Mouse (Mus musculus): Measurements from ENCODE around the gene Mst1r. TPM values are rescaled to one million over a fixed set of nuclear protein-coding genes. Genes with fewer than 3 reads are reported as not detected.

Mst1r gene
- polyA plus RNA-seq, 1 experiment = 4.6 TPM

GRCm38 (mm10) chr9:107955613-107956289, 49.1 kb downstream of the Mst1r start:
- no peak overlapping the region for H3K27ac ChIP-seq (ENCODE audit: control insufficient read depth, insufficient read depth, low read depth, low read length)
- H3K4me3 ChIP-seq (ENCODE audit: control insufficient read depth, low read depth, low read length) = no peak overlapping the region
- no peaks in the 10 kb centered on the region for H3K27me3 ChIP-seq (ENCODE audit: control insufficient read depth, insufficient read depth, low read length)
- peaks cover 3% of the 10 kb centered on the region; the same call in 1 of the 2 replicates for H3K4me1 ChIP-seq (ENCODE audit: control insufficient read depth, insufficient read depth, low read length)
- peaks cover 1% of the 10 kb centered on the region for H3K36me3 ChIP-seq (ENCODE audit: control insufficient read depth, insufficient read depth, low read length)
- TF ChIP-seq CTCF (IDR thresholded peaks at IDR 0.05; ENCODE audit: control insufficient read depth, insufficient read depth, insufficient replicate concordance, low read depth, low read length) = no peak
- no peak for TF ChIP-seq POLR2A (IDR thresholded peaks at IDR 0.05; ENCODE audit: control insufficient read depth, low read depth, low read length)

DNA sequence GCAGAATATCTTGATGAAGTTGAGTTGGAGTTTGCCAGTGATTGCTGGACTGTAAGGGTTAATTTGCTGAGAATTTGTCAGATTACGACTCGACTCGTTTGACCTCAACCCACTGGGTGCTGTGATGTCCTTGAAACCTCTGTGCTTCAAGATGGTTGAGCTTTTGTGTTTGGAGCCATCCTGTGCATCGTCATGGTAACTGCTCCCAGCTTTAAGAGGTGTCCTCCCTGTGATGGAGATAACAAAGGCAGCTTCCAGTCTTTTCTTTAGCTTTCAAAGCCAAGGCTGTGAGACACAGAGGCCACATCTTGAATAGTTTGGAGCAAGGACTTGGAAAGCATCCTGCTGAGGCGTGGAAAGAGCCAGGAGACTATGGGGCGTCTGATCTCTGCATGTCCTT, 50.5 kb downstream of the Mst1r start:
- TF ChIP-seq POLR2A (IDR thresholded peaks at IDR 0.05; ENCODE audit: control insufficient read depth, low read depth, low read length) (no peak), CTCF (IDR thresholded peaks at IDR 0.05; ENCODE audit: control insufficient read depth, insufficient read depth, insufficient replicate concordance, low read depth, low read length) (no peak)
- Histone ChIP-seq H3K4me3 (ENCODE audit: control insufficient read depth, low read depth, low read length) (no peak overlapping the region), H3K36me3 (ENCODE audit: control insufficient read depth, insufficient read depth, low read length) (peaks cover 1% of the 10 kb centered on the region), H3K27ac (ENCODE audit: control insufficient read depth, insufficient read depth, low read depth, low read length) (no peak overlapping the region), H3K4me1 (ENCODE audit: control insufficient read depth, insufficient read depth, low read length) (no peaks in the 10 kb centered on the region), H3K27me3 (ENCODE audit: control insufficient read depth, insufficient read depth, low read length) (no peaks in the 10 kb centered on the region)

- Histone ChIP-seq H3K4me1 (ENCODE audit: control insufficient read depth, insufficient read depth, low read length) (no peaks in the 10 kb centered on the region), H3K27me3 (ENCODE audit: control insufficient read depth, insufficient read depth, low read length) (no peaks in the 10 kb centered on the region), H3K4me3 (ENCODE audit: control insufficient read depth, low read depth, low read length) (no peak overlapping the region), H3K27ac (ENCODE audit: control insufficient read depth, insufficient read depth, low read depth, low read length) (no peak overlapping the region), H3K36me3 (ENCODE audit: control insufficient read depth, insufficient read depth, low read length) (peaks cover 1% of the 10 kb centered on the region)
- TF ChIP-seq CTCF (IDR thresholded peaks at IDR 0.05; ENCODE audit: control insufficient read depth, insufficient read depth, insufficient replicate concordance, low read depth, low read length) (no peak), POLR2A (IDR thresholded peaks at IDR 0.05; ENCODE audit: control insufficient read depth, low read depth, low read length) (no peak)
Observed at GRCm38 (mm10) chr9:107959896-107960295, 53.2 kb downstream of the Mst1r start.

DNA sequence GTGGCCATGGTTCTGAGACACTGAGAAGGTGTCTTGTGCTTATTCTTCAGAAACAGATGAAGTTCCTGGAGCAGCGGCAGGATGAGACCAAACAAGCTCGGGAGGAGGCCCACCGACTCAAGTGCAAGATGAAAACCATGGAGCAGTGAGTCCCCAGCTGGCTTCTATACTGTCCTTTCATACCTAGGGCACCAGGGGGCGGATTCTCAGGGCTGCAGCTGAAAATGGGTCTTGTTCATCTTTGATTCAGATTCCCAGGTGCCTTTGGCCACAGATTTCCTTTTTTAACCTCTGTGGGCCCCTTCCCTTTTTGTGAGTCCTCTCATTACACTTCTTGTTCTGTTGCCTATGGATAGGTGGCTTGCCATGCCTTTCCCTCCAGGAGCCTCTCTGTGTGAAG, 54.3 kb downstream of the Mst1r start:
- Histone ChIP-seq H3K27me3 (ENCODE audit: control insufficient read depth, insufficient read depth, low read length) (no peaks in the 10 kb centered on the region), H3K36me3 (ENCODE audit: control insufficient read depth, insufficient read depth, low read length) (peaks cover 1% of the 10 kb centered on the region), H3K27ac (ENCODE audit: control insufficient read depth, insufficient read depth, low read depth, low read length) (no peak overlapping the region), H3K4me3 (ENCODE audit: control insufficient read depth, low read depth, low read length) (no peak overlapping the region), H3K4me1 (ENCODE audit: control insufficient read depth, insufficient read depth, low read length) (no peaks in the 10 kb centered on the region)
- no peak for TF ChIP-seq POLR2A (IDR thresholded peaks at IDR 0.05; ENCODE audit: control insufficient read depth, low read depth, low read length)
- TF ChIP-seq CTCF (IDR thresholded peaks at IDR 0.05; ENCODE audit: control insufficient read depth, insufficient read depth, insufficient replicate concordance, low read depth, low read length) = no peak

DNA sequence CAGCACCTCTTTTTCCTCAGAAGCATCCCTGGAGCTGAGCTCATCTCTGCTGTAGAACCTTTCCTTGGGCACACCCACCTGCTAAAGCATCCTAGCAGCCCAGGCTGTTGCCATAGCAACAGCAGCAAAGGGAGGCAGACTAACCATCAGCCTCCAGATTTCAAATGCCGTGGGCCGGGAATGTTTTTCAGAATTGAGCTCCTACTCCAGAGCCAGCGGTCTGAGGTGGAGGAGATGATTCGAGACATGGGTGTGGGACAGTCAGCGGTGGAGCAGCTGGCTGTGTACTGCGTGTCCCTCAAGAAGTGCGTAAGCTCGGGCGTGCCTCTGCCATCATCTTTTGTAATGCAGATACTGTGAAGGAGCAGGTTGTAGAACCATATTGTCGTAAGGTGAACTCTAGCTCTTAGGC, 54.7 kb downstream of the Mst1r start:
- Histone ChIP-seq H3K4me1 (ENCODE audit: control insufficient read depth, insufficient read depth, low read length) (no peaks in the 10 kb centered on the region), H3K27me3 (ENCODE audit: control insufficient read depth, insufficient read depth, low read length) (no peaks in the 10 kb centered on the region), H3K4me3 (ENCODE audit: control insufficient read depth, low read depth, low read length) (no peak overlapping the region), H3K27ac (ENCODE audit: control insufficient read depth, insufficient read depth, low read depth, low read length) (no peak overlapping the region), H3K36me3 (ENCODE audit: control insufficient read depth, insufficient read depth, low read length) (peaks cover 1% of the 10 kb centered on the region)
- TF ChIP-seq CTCF (IDR thresholded peaks at IDR 0.05; ENCODE audit: control insufficient read depth, insufficient read depth, insufficient replicate concordance, low read depth, low read length) = no peak
- no peak for TF ChIP-seq POLR2A (IDR thresholded peaks at IDR 0.05; ENCODE audit: control insufficient read depth, low read depth, low read length)

DNA sequence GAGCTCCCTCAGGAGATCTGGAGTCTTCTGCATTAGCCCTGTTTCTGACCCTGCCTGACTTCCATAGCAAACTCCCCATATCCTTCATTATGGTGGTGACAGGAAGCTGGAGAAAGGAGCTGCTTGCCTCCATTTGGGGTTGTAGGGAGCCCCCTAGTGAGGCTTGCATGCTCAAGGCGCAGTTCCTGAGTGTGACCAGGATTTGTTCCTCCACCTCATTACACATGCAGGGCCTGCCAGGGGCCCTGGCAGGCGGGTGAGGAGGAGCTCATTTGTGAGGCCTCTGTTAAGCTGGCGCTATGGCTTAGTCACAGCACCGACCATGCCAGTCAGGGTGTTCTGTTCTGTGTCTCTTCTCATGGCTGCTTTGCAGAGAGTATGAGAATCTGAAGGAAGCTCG, 55.2 kb downstream of the Mst1r start:
- Histone ChIP-seq H3K36me3 (ENCODE audit: control insufficient read depth, insufficient read depth, low read length) (peaks cover 1% of the 10 kb centered on the region), H3K27me3 (ENCODE audit: control insufficient read depth, insufficient read depth, low read length) (no peaks in the 10 kb centered on the region), H3K4me1 (ENCODE audit: control insufficient read depth, insufficient read depth, low read length) (no peaks in the 10 kb centered on the region), H3K4me3 (ENCODE audit: control insufficient read depth, low read depth, low read length) (no peak overlapping the region), H3K27ac (ENCODE audit: control insufficient read depth, insufficient read depth, low read depth, low read length) (no peak overlapping the region)
- TF ChIP-seq CTCF (IDR thresholded peaks at IDR 0.05; ENCODE audit: control insufficient read depth, insufficient read depth, insufficient replicate concordance, low read depth, low read length) (no peak), POLR2A (IDR thresholded peaks at IDR 0.05; ENCODE audit: control insufficient read depth, low read depth, low read length) (no peak)

- Histone ChIP-seq H3K27me3 (ENCODE audit: control insufficient read depth, insufficient read depth, low read length) (no peaks in the 10 kb centered on the region), H3K36me3 (ENCODE audit: control insufficient read depth, insufficient read depth, low read length) (no peaks in the 10 kb centered on the region; the same call in none of the 2 replicates), H3K27ac (ENCODE audit: control insufficient read depth, insufficient read depth, low read depth, low read length) (no peak overlapping the region), H3K4me1 (ENCODE audit: control insufficient read depth, insufficient read depth, low read length) (no peaks in the 10 kb centered on the region), H3K4me3 (ENCODE audit: control insufficient read depth, low read depth, low read length) (no peak overlapping the region)
- TF ChIP-seq CTCF (IDR thresholded peaks at IDR 0.05; ENCODE audit: control insufficient read depth, insufficient read depth, insufficient replicate concordance, low read depth, low read length) = no peak
- TF ChIP-seq POLR2A (IDR thresholded peaks at IDR 0.05; ENCODE audit: control insufficient read depth, low read depth, low read length) = no peak
Observed at GRCm38 (mm10) chr9:107962916-107963315, 56.2 kb downstream of the Mst1r start.

Measured in testis, adult 2 months (tissue).